Mouse (Mus musculus) mouse trophoblast stem cell (cell line): Measurements from ENCODE around the gene Atxn1.

ENCODE experiments used
- in situ Hi-C, 2 experiments: fragments of 300-500 bp; cut with MseI, MboI; formaldehyde crosslinking; loops; 2 replicates in 1 of 2; 3 replicates in 1 of 2; pipeline ENCODE4 v1.15.1; 2025

Atxn1 gene

GRCm38 (mm10) chr13:45828035-45828434 is 136.8 kb downstream of the Atxn1 start:
- in situ Hi-C loops = no loop called here

GRCm38 (mm10) chr13:45827619-45828018 is 137.2 kb downstream of the Atxn1 start:
- in situ Hi-C loops = no loop called here

- in situ Hi-C loops = no loop called here
These were observed 137.7 kb downstream of the Atxn1 start for GRCm38 (mm10) chr13:45827046-45827596.

- in situ Hi-C loops = no loop called here
These were observed 142.3 kb downstream of the Atxn1 start for GRCm38 (mm10) chr13:45822491-45822829.

- in situ Hi-C loops = no loop called here
These were observed 142.9 kb downstream of the Atxn1 start for GRCm38 (mm10) chr13:45821764-45822490.

- in situ Hi-C loops = no loop called here
These were observed 144.2 kb downstream of the Atxn1 start for GRCm38 (mm10) chr13:45820473-45821230.

GRCm38 (mm10) chr13:45816670-45817069 is 148.1 kb downstream of the Atxn1 start:
- in situ Hi-C loops = no loop called here

GRCm38 (mm10) chr13:45809777-45810410 is 154.9 kb downstream of the Atxn1 start:
- in situ Hi-C loops = no loop called here

- in situ Hi-C loops = no loop called here
These were observed 157.2 kb downstream of the Atxn1 start for GRCm38 (mm10) chr13:45807593-45808043.

GRCm38 (mm10) chr13:45806600-45807525 is 157.9 kb downstream of the Atxn1 start:
- in situ Hi-C loops = no loop called here

GRCm38 (mm10) chr13:45805915-45806599 is 158.8 kb downstream of the Atxn1 start:
- in situ Hi-C loops = no loop called here

GRCm38 (mm10) chr13:45802620-45803410 is 162.0 kb downstream of the Atxn1 start:
- in situ Hi-C loops = no loop called here

GRCm38 (mm10) chr13:45798248-45798647 is 166.6 kb downstream of the Atxn1 start:
- in situ Hi-C loops = no loop called here

GRCm38 (mm10) chr13:45797696-45798095 is 167.1 kb downstream of the Atxn1 start:
- in situ Hi-C loops = no loop called here

GRCm38 (mm10) chr13:45796286-45796685 is 168.5 kb downstream of the Atxn1 start:
- in situ Hi-C loops = no loop called here

GRCm38 (mm10) chr13:45793796-45794195 is 171.0 kb downstream of the Atxn1 start:
- in situ Hi-C loops = no loop called here

- in situ Hi-C loops = no loop called here
These were observed 178.4 kb downstream of the Atxn1 start for GRCm38 (mm10) chr13:45786409-45786808.

- in situ Hi-C loops = no loop called here
These were observed 181.1 kb downstream of the Atxn1 start for GRCm38 (mm10) chr13:45783681-45784080.

GRCm38 (mm10) chr13:45778750-45779149 is 186.1 kb downstream of the Atxn1 start:
- in situ Hi-C loops = no loop called here

- in situ Hi-C loops = no loop called here
These were observed 186.6 kb downstream of the Atxn1 start for GRCm38 (mm10) chr13:45778171-45778570.
